Mouse (Mus musculus): Measurements from ENCODE around the gene Cactin. TPM values are rescaled to one million over a fixed set of nuclear protein-coding genes. Genes with fewer than 3 reads are reported as not detected.
A peak's percentile ranks its signal among the peaks of the same experiment; 100 is the strongest.

The Cactin gene
- polyA plus RNA-seq, 1 experiment from 2014 or later: 26.0 TPM

DNA sequence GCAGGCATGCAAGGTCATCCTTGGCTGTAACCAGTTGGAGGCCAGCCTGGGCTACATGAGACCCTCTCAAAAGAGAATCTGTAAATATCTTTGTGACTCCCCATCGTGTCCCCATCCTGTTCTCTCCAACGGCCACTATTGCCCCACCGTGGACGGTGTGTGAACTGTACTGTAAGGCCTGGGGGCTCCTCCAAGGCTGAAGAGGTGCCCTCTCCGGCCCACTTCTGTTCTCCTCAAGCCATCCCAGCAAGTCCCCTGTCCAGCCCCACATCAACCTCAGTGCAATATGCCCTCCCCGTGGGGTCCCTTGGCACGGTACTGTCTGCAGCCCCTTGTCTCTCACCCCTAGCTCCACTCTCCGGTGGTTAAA lies 1.6 kb upstream of the Cactin start:
- no peaks in the 10 kb centered on the region for H3K27me3 ChIP-seq (ENCODE audit: control insufficient read depth, insufficient read depth, low read length)
- peak overlapping the region; percentile 80; the same call in 1 of the 2 replicates for H3K27ac ChIP-seq (ENCODE audit: low read depth, low read length)
- H3K4me1 ChIP-seq (replicated peaks; ENCODE audit: control insufficient read depth, insufficient read depth, low read length): peaks cover 15% of the 10 kb centered on the region
- H3K4me2 ChIP-seq (replicated peaks; ENCODE audit: low read depth, low read length): peak overlapping the region; percentile 78
- peaks cover 9% of the 10 kb centered on the region for H3K36me3 ChIP-seq (ENCODE audit: control insufficient read depth, insufficient read depth, low read length)
- peak overlapping the region; percentile 99; the same call in 1 of the 2 replicates for H3K4me3 ChIP-seq (ENCODE audit: low read depth, low read length)
- ATAC-seq (ENCODE audit: low FRiP score) (no peak), DNase-seq (ENCODE audit: low spot score) (no peak)
- peak overlapping the region; percentile 54 for H3K9ac ChIP-seq (ENCODE audit: low read depth, low read length)
- H3K9me3 ChIP-seq (ENCODE audit: control insufficient read depth, low read length): no peaks in the 10 kb centered on the region
- WGBS: 53% methylated on average over 8 of the region's 8 CpGs

GRCm38 (mm10) chr10:81319741-81320549 lies 958 bp upstream of the Cactin start:
- 2% methylated on average over 38 of the region's 38 CpGs for WGBS
- Histone ChIP-seq H3K27ac (ENCODE audit: low read depth, low read length) (peak overlapping the region; percentile 80), H3K4me3 (ENCODE audit: low read depth, low read length) (peak overlapping the region; percentile 99), H3K27me3 (ENCODE audit: control insufficient read depth, insufficient read depth, low read length) (no peaks in the 10 kb centered on the region), H3K9me3 (ENCODE audit: control insufficient read depth, low read length) (no peaks in the 10 kb centered on the region), H3K4me2 (replicated peaks; ENCODE audit: low read depth, low read length) (peak overlapping the region; percentile 78), H3K4me1 (replicated peaks; ENCODE audit: control insufficient read depth, insufficient read depth, low read length) (peaks cover 15% of the 10 kb centered on the region), H3K36me3 (ENCODE audit: control insufficient read depth, insufficient read depth, low read length) (peaks cover 11% of the 10 kb centered on the region), H3K9ac (ENCODE audit: low read depth, low read length) (peak overlapping the region; percentile 54)
- DNase-seq (ENCODE audit: low spot score) (peak; percentile 98), ATAC-seq (ENCODE audit: low FRiP score) (peak; percentile 3)

- ATAC-seq (ENCODE audit: low FRiP score) (peak; percentile 0), DNase-seq (ENCODE audit: low spot score) (no peak)
- Histone ChIP-seq H3K4me3 (ENCODE audit: low read depth, low read length) (peak overlapping the region; percentile 99), H3K4me1 (replicated peaks; ENCODE audit: control insufficient read depth, insufficient read depth, low read length) (peaks cover 15% of the 10 kb centered on the region), H3K27ac (ENCODE audit: low read depth, low read length) (peak overlapping the region; percentile 80), H3K36me3 (ENCODE audit: control insufficient read depth, insufficient read depth, low read length) (peaks cover 20% of the 10 kb centered on the region), H3K9me3 (ENCODE audit: control insufficient read depth, low read length) (no peaks in the 10 kb centered on the region), H3K4me2 (replicated peaks; ENCODE audit: low read depth, low read length) (peak overlapping the region; percentile 78), H3K9ac (ENCODE audit: low read depth, low read length) (peak overlapping the region; percentile 90), H3K27me3 (ENCODE audit: control insufficient read depth, insufficient read depth, low read length) (no peaks in the 10 kb centered on the region)
- 4% methylated on average over 20 of the region's 20 CpGs for WGBS
Measured at GRCm38 (mm10) chr10:81321436-81321835, 533 bp downstream of the Cactin start.

GRCm38 (mm10) chr10:81322444-81322843 lies 1.5 kb downstream of the Cactin start:
- no peak overlapping the region for H3K27ac ChIP-seq (ENCODE audit: low read depth, low read length)
- WGBS: 94% methylated on average over 27 of the region's 27 CpGs
- H3K27me3 ChIP-seq (ENCODE audit: control insufficient read depth, insufficient read depth, low read length): no peaks in the 10 kb centered on the region
- H3K36me3 ChIP-seq (ENCODE audit: control insufficient read depth, insufficient read depth, low read length): peaks cover 26% of the 10 kb centered on the region
- H3K4me2 ChIP-seq (replicated peaks; ENCODE audit: low read depth, low read length): 0 out of 2 replicates have a peak overlapping the region, but pooled peaks have one; percentile 78
- peaks cover 13% of the 10 kb centered on the region for H3K4me1 ChIP-seq (replicated peaks; ENCODE audit: control insufficient read depth, insufficient read depth, low read length)
- DNase-seq (ENCODE audit: low spot score): no peak
- peak overlapping the region; percentile 99; the same call in 1 of the 2 replicates for H3K4me3 ChIP-seq (ENCODE audit: low read depth, low read length)
- H3K9me3 ChIP-seq (ENCODE audit: control insufficient read depth, low read length): no peaks in the 10 kb centered on the region
- H3K9ac ChIP-seq (ENCODE audit: low read depth, low read length): no peak overlapping the region
- no peak for ATAC-seq (ENCODE audit: low FRiP score)

DNA sequence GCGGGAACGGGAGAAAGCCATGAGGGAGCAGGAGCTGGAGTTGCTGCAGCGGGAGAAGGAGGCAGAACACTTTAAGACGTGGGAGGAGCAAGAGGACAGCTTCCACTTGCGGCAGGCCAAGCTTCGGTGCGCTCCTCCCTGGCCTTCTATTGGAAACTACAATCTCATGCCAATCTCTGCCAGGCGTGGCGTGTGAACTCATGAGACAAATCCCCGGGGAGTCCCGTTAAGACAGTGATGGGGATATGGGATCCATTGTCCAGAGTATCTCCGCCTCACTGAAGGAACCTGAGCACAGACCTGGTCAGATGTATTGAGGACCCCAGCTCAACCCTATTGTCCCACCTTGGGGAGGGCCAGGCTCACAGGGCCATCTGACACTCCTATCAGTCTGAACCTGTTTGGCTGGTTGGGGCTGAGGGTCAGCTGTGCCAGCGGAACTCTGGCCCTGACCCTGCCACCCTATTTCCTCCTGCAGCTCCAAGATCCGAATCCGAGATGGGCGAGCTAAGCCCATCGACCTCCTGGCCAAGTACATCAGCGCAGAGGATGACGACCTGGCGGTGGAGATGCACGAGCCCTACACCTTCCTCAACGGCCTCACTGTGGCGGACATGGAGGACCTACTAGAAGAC lies 2.4 kb downstream of the Cactin start:
- no peak overlapping the region for H3K4me3 ChIP-seq (ENCODE audit: low read depth, low read length)
- H3K4me1 ChIP-seq (replicated peaks; ENCODE audit: control insufficient read depth, insufficient read depth, low read length): peaks cover 13% of the 10 kb centered on the region
- H3K36me3 ChIP-seq (ENCODE audit: control insufficient read depth, insufficient read depth, low read length): peaks cover 26% of the 10 kb centered on the region
- no peaks in the 10 kb centered on the region for H3K9me3 ChIP-seq (ENCODE audit: control insufficient read depth, low read length)
- no peak overlapping the region for H3K4me2 ChIP-seq (replicated peaks; ENCODE audit: low read depth, low read length)
- 94% methylated on average over 23 of the region's 23 CpGs for WGBS
- H3K27ac ChIP-seq (ENCODE audit: low read depth, low read length): no peak overlapping the region
- ATAC-seq (ENCODE audit: low FRiP score) (no peak), DNase-seq (ENCODE audit: low spot score) (no peak)
- no peaks in the 10 kb centered on the region for H3K27me3 ChIP-seq (ENCODE audit: control insufficient read depth, insufficient read depth, low read length)
- no peak overlapping the region for H3K9ac ChIP-seq (ENCODE audit: low read depth, low read length)

DNA sequence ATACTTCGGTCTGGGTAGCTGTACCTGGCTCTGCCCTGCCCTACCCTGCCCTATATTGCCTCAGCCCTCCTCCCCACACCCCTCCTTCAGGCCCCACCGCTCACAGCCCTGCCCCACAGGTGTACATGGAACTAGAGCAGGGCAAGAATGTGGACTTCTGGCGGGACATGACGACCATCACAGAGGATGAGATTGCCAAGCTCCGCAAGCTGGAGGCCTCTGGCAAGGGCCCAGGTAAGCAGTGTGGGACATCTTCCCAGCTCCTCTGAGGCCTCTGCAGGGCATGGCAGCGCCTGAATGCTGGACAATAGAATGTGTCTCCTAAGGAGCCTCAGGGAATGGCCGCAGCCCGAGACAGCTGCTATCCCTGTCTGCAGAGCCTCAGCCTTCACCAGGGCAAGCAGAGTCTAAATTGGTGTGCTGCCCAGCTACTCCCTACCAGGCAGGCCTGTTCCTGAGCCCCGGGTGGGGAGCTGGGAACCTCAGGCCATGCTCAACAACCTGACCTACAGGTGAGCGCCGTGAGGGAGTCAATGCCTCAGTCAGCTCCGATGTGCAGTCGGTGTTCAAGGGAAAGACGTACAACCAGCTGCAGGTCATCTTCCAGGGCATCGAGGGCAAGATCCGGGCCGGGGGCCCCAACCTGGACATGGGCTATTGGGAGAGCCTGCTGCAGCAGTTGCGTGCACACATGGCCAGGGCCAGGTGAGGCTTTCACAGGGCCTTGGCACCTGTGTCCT lies 3.1 kb downstream of the Cactin start:
- 94% methylated on average over 18 of the region's 18 CpGs for WGBS
- Histone ChIP-seq H3K4me2 (replicated peaks; ENCODE audit: low read depth, low read length) (no peak overlapping the region), H3K4me3 (ENCODE audit: low read depth, low read length) (no peak overlapping the region), H3K27me3 (ENCODE audit: control insufficient read depth, insufficient read depth, low read length) (no peaks in the 10 kb centered on the region), H3K27ac (ENCODE audit: low read depth, low read length) (no peak overlapping the region), H3K9me3 (ENCODE audit: control insufficient read depth, low read length) (no peaks in the 10 kb centered on the region), H3K9ac (ENCODE audit: low read depth, low read length) (no peak overlapping the region), H3K4me1 (replicated peaks; ENCODE audit: control insufficient read depth, insufficient read depth, low read length) (peaks cover 10% of the 10 kb centered on the region), H3K36me3 (ENCODE audit: control insufficient read depth, insufficient read depth, low read length) (peaks cover 26% of the 10 kb centered on the region)
- no peak for ATAC-seq (ENCODE audit: low FRiP score)
- no peak for DNase-seq (ENCODE audit: low spot score)

GRCm38 (mm10) chr10:81325176-81325575 lies 4.3 kb downstream of the Cactin start:
- H3K9me3 ChIP-seq (ENCODE audit: control insufficient read depth, low read length): no peaks in the 10 kb centered on the region
- H3K9ac ChIP-seq (ENCODE audit: low read depth, low read length): no peak overlapping the region
- no peak overlapping the region for H3K4me2 ChIP-seq (replicated peaks; ENCODE audit: low read depth, low read length)
- 96% methylated on average over 21 of the region's 21 CpGs for WGBS
- ATAC-seq (ENCODE audit: low FRiP score) (no peak), DNase-seq (ENCODE audit: low spot score) (no peak)
- H3K4me3 ChIP-seq (ENCODE audit: low read depth, low read length): no peak overlapping the region
- no peaks in the 10 kb centered on the region for H3K27me3 ChIP-seq (ENCODE audit: control insufficient read depth, insufficient read depth, low read length)
- peaks cover 26% of the 10 kb centered on the region for H3K36me3 ChIP-seq (ENCODE audit: control insufficient read depth, insufficient read depth, low read length)
- no peak overlapping the region for H3K27ac ChIP-seq (ENCODE audit: low read depth, low read length)
- peaks cover 5% of the 10 kb centered on the region; the same call in 1 of the 2 replicates for H3K4me1 ChIP-seq (replicated peaks; ENCODE audit: control insufficient read depth, insufficient read depth, low read length)

DNA sequence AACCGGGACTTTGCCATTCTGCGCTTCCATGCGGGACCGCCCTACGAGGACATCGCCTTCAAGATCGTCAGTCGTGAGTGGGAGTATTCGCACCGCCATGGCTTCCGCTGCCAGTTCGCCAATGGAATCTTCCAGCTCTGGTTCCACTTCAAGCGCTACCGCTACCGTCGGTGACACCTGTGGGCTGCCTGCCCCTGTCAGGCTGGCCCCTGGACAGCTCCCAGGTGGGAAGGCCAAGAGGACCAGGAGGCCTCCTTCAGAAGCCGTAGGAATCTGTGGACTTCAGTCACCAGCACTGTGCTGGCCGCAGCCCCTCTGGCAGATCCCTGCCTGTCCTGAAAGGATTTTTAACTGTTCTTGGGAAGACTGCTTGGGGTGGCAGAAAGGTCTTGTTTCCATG lies 4.9 kb downstream of the Cactin start:
- Histone ChIP-seq H3K36me3 (ENCODE audit: control insufficient read depth, insufficient read depth, low read length) (peaks cover 26% of the 10 kb centered on the region), H3K4me3 (ENCODE audit: low read depth, low read length) (no peak overlapping the region), H3K4me1 (replicated peaks; ENCODE audit: control insufficient read depth, insufficient read depth, low read length) (peaks cover 5% of the 10 kb centered on the region; the same call in 1 of the 2 replicates), H3K4me2 (replicated peaks; ENCODE audit: low read depth, low read length) (no peak overlapping the region), H3K27me3 (ENCODE audit: control insufficient read depth, insufficient read depth, low read length) (no peaks in the 10 kb centered on the region), H3K27ac (ENCODE audit: low read depth, low read length) (no peak overlapping the region), H3K9ac (ENCODE audit: low read depth, low read length) (no peak overlapping the region), H3K9me3 (ENCODE audit: control insufficient read depth, low read length) (no peaks in the 10 kb centered on the region)
- DNase-seq (ENCODE audit: low spot score): no peak
- 94% methylated on average over 18 of the region's 18 CpGs for WGBS
- no peak for ATAC-seq (ENCODE audit: low FRiP score)
